Mouse (Mus musculus) left cerebral cortex, postnatal 10 days (tissue): ENCODE results near the gene Ifnb1. TPM values are rescaled to one million over a fixed set of nuclear protein-coding genes. Genes with fewer than 3 reads are reported as not detected.
A peak's percentile ranks its signal among the peaks of the same experiment; 100 is the strongest.
"Not testable (repeated sequence)": the region's sequence is repeated elsewhere in the genome, so short reads cannot be mapped to it uniquely, and the experiment has no call there.

Source experiments
- DNase-seq, 2 experiments: peaks; one replicate each; pipeline ENCODE4 v3.0.0; 2021 to 2022; ENCODE audit warnings: low spot score in 2 of 2, mixed read lengths in 1 of 2; ENCODE audit errors: extremely low spot score in 1 of 2
- intact Hi-C: fragments of 180-260 bp; cut with DNase I; formaldehyde crosslinking; loops from one replicate; pipeline ENCODE4 v1.15.1; 2025
- total RNA-seq, 2 experiments: library from RNA; stranded (reverse); gene quantifications; 2 replicates each; pipeline ENCODE4 v1.2.3; 2021

Ifnb1 gene
- not detected for total RNA-seq

GRCm38 (mm10) chr4:88522674-88523073, at the start of gene Ifnb1:
Ifnb1 (minus strand) TSS chr4:88522774.
- DNase-seq, result no peak
- intact Hi-C loops, result no loop called here

- DNase-seq, result no peak
- intact Hi-C loops, result no loop called here
Observed at GRCm38 (mm10) chr4:88571698-88572097, 49.1 kb upstream of the Ifnb1 start, which contains the start of gene Ifna14. Ifna14 (minus strand) TSS chr4:88571798.

GRCm38 (mm10) chr4:88561791-88562190, 39.2 kb upstream of the Ifnb1 start:
- intact Hi-C loops, result no loop called here
- DNase-seq, result no peak

- intact Hi-C loops, result not testable (repeated sequence)
Observed at GRCm38 (mm10) chr4:88558145-88558544, 35.6 kb upstream of the Ifnb1 start, which contains the start of gene Ifna15. Ifna15 (minus strand) TSS chr4:88558245.

GRCm38 (mm10) chr4:88550161-88550945, 27.8 kb upstream of the Ifnb1 start:
- intact Hi-C loops, result no loop called here
- DNase-seq, result peak; percentile 40 to 76

More at GRCm38 (mm10) chr4:88558145-88558544, 35.6 kb upstream of the Ifnb1 start, which contains the start of gene Ifna15:
- DNase-seq, result not testable (repeated sequence)

- DNase-seq, result no peak
- intact Hi-C loops, result loop anchor here (10.0 kb wide), 1 partner anchor 513 kb away; the partner anchor contains the start of gene Mllt3
Observed at GRCm38 (mm10) chr4:88547986-88548385, 25.4 kb upstream of the Ifnb1 start.

GRCm38 (mm10) chr4:88543649-88544234, 21.2 kb upstream of the Ifnb1 start:
- intact Hi-C loops, result loop anchor here (5.0 to 10.0 kb wide), 2 partner anchors 509 to 1176 kb away; partner anchors contain the start of gene Mllt3
- DNase-seq, result peak in 1 of 2 experiments; percentile 79

- DNase-seq, result no peak
Observed at GRCm38 (mm10) chr4:88537328-88537727, 14.8 kb upstream of the Ifnb1 start.

GRCm38 (mm10) chr4:88536640-88537039, 14.1 kb upstream of the Ifnb1 start:
- intact Hi-C loops, result no loop called here
- DNase-seq, result no peak

More at GRCm38 (mm10) chr4:88537328-88537727, 14.8 kb upstream of the Ifnb1 start:
- intact Hi-C loops, result no loop called here

GRCm38 (mm10) chr4:88535742-88536141, 13.2 kb upstream of the Ifnb1 start:
- DNase-seq, result no peak
- intact Hi-C loops, result no loop called here

- intact Hi-C loops, result no loop called here
- DNase-seq, result no peak
Observed at GRCm38 (mm10) chr4:88534903-88535302, 12.3 kb upstream of the Ifnb1 start.

GRCm38 (mm10) chr4:88533499-88533898, 10.9 kb upstream of the Ifnb1 start:
- intact Hi-C loops, result no loop called here
- DNase-seq, result no peak

- DNase-seq, result no peak
- intact Hi-C loops, result no loop called here
Observed at GRCm38 (mm10) chr4:88530892-88531291, 8.3 kb upstream of the Ifnb1 start.

GRCm38 (mm10) chr4:88530271-88530670, 7.7 kb upstream of the Ifnb1 start:
- DNase-seq, result no peak
- intact Hi-C loops, result no loop called here

- intact Hi-C loops, result no loop called here
Observed at GRCm38 (mm10) chr4:88526379-88527049, 3.9 kb upstream of the Ifnb1 start.

GRCm38 (mm10) chr4:88525393-88525792, 2.8 kb upstream of the Ifnb1 start:
- DNase-seq, result no peak
- intact Hi-C loops, result no loop called here

More at GRCm38 (mm10) chr4:88526379-88527049, 3.9 kb upstream of the Ifnb1 start:
- DNase-seq, result no peak

GRCm38 (mm10) chr4:88523241-88523640, 667 bp upstream of the Ifnb1 start:
- intact Hi-C loops, result no loop called here
- peak in 1 of 2 experiments; percentile 20 for DNase-seq

GRCm38 (mm10) chr4:88517957-88518356, 4.6 kb downstream of the Ifnb1 start:
- no peak for DNase-seq
- intact Hi-C loops, result no loop called here

- intact Hi-C loops, result no loop called here
- DNase-seq, result peak in 1 of 2 experiments; percentile 36
Observed at GRCm38 (mm10) chr4:88515711-88516211, 6.8 kb downstream of the Ifnb1 start.
